Mouse (Mus musculus) heart, adult 11 months (tissue): ENCODE data around the gene Bmt2.

Experiments
- DNase-seq: peaks from one replicate; pipeline ENCODE4 v3.0.0; 2022

Gene Bmt2

GRCm38 (mm10) chr6:13677818-13678282 lies at the start of gene Bmt2:
Gene Bmt2 (minus strand): TSS chr6:13677966.
- peak; percentile 100 for DNase-seq

GRCm38 (mm10) chr6:13722166-13722565 lies 44.4 kb upstream of the Bmt2 start:
- no peak for DNase-seq

DNA sequence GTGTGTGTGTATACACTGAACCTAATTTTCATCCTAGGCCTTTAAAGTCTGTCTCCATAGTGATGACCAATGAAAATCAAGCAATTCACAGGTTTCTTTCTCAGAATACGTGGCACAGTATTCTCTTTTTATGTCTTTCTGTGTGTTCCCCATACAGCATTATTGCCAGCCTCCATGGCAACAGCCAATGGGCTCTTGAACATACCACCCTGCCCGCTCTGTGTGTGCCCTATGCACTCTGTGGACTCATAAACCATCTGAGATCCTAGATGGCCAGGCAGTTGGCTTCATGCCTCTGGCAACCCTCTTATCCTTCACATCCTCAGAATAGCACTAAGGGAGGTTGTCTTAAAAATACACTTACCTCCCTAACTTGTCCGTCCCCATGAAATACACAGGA lies 37.1 kb upstream of the Bmt2 start:
- DNase-seq = no peak

GRCm38 (mm10) chr6:13696882-13697281 lies 19.1 kb upstream of the Bmt2 start:
- no peak for DNase-seq

GRCm38 (mm10) chr6:13695103-13695845 lies 17.5 kb upstream of the Bmt2 start:
- no peak for DNase-seq

- DNase-seq = no peak
These were observed 14.0 kb upstream of the Bmt2 start for GRCm38 (mm10) chr6:13691657-13692294.

DNA sequence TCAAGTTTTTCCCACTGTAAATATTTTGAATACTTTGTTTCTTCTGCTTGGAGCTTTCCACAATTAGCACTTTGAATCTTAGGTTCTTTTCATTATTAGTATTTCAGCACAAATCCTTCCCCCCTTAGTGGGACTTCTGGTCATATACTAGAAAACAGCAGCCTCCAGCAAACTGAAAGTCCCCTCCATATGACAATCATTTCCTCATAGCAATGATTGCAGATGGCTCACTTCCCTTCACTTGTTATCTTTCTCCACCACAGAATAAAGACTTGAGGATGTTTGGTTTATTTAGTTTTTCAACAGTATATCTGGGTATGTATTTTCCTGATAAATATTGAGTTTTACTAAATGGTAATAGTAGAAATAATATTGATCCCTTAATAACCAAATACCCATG lies 12.6 kb upstream of the Bmt2 start:
- DNase-seq = no peak

DNA sequence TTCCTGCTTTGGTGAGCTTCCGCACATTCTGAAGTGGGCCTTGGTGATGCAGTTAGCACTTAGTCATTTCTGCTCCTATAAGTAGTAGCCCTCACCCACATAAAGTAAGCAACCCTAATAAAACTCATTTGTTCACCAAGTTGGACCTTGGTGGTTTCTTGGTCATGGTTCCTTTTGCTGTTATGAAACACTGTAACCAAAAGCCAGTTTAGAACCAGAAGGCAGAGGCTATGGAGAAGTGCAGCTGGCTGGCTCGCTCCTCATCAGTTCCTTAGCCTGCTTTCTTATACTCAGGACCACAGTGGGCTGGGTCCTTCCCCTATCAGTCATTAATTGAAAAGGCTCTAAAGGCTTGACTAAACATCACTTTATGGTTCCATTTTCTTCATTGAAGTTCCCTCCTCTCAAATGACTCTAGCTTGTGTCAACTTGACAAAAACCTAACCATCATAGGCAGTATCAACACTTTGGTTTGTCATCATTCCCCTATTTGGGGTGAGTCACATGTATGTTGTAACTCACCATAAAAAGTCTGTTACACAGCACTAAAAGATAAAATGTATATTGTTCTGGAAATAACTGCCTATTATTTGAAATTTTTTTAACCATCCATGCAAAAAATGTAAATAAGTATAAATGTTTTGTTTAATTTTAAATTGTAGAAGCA lies 6.3 kb upstream of the Bmt2 start:
- no peak for DNase-seq

DNA sequence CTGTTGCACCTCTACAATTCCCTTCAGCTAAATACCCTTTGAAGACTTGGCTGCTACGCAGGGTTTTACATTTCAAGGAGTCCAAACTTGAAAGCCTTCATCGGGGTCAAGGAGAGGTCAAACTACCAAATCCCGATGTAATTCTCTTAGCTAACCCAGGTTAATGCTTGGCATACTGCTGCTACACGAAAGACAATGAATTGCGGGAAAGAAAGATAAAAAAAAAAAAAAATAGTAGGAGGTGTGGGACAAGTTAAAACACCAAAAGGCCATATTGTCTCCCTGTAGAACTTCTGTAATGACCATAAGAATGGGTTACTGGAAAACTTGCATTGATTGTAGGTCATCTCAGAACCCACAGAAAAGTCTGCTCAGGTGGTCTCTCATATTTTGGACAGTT lies 583 bp upstream of the Bmt2 start:
- no peak for DNase-seq

DNA sequence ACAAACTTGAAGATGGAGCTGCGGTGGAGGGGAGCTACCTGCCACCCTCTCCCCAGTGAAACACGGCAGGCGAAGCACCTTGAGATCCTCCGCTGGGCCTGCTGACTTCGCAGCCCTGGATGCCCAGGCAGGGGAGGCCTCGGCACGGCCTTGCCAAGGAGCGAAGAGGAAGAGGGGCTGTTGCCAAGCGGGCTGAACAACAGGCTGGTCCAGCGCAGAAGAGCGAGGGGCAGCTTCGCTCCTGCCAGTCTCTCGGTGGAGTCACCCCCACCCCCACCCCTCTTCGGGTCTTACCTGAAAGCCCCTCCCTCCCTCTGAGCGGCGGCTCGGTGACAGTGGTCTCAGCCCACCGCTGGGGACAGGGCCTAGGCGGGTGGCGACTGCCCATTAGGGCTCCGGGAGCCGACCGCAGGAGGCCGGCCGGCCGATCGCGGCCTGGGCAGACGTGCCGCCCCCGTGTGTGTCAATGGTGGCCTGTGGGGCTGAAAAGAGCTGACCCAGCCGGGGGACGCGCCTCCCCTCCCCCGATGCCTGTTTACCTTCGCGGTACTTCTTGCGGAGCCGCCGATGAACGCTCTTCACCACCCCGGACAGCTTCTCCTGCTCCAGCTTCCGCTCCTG lies 515 bp downstream of the Bmt2 start:
- peak; percentile 95 for DNase-seq

- no peak for DNase-seq
These were observed 1.6 kb downstream of the Bmt2 start for GRCm38 (mm10) chr6:13676196-13676595.

GRCm38 (mm10) chr6:13674600-13675305 lies 3.0 kb downstream of the Bmt2 start:
- peak; percentile 79 for DNase-seq

DNA sequence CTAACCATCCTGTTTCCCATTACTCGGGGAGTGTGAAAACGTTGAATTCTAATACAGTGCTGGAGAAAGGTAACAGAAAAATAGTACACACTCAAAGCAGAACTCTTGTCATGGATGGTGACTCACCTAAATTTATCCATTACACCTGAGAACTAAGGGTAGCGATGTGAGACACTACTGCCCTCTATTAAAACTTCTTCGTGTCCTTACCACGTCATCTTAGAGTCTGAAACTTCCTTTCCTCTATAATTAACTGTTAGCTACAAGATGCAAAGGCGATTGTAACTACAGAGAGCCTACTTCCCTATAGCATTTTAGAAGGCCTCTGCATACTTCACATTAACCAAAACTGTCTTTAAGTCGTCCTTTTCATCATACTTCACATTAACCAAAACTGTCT lies 12.1 kb downstream of the Bmt2 start:
- DNase-seq = no peak

DNA sequence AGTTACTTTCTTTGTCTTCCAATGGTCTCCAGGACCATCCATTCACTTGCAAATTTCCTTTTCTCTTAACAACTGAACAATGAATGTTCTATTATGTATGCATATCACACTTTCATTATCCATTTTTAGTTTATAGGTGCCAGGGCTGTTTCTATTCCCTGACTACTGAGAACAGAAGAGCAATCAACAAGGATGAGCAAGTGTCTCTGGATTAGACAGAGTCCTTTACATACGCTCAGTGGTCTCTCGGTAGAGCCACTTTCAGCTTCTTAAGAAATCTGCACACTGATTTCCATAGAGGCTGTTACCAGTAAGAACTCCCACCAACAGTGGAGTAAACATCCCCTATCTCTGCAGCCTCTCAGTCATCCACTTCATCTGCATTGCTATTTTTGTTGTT lies 19.8 kb downstream of the Bmt2 start:
- no peak for DNase-seq

GRCm38 (mm10) chr6:13654081-13654480 lies 23.7 kb downstream of the Bmt2 start:
- DNase-seq = no peak

GRCm38 (mm10) chr6:13652284-13652683 lies 25.5 kb downstream of the Bmt2 start:
- no peak for DNase-seq

DNA sequence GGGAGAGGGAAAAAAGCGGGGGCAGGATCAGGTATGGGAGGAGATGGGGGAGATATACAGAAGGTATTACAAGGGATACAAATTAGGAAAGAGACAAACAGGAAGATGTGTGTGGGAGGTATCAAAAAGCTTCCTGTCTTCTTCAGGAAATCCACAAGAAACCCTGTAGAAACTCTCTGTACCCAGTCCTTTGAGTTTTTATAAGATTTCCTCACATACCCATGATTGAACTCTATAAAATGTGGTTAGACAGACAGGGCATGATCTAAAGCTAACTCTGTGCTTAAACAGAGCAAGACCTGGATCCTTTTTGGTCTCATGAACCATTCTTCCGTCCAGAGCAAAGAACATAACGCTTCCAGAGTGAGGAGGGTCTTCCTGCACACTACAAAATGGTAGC lies 26.9 kb downstream of the Bmt2 start:
- no peak for DNase-seq

- no peak for DNase-seq
These were observed 29.5 kb downstream of the Bmt2 start for GRCm38 (mm10) chr6:13648305-13648704.

GRCm38 (mm10) chr6:13636582-13636989 lies 41.2 kb downstream of the Bmt2 start:
- no peak for DNase-seq

DNA sequence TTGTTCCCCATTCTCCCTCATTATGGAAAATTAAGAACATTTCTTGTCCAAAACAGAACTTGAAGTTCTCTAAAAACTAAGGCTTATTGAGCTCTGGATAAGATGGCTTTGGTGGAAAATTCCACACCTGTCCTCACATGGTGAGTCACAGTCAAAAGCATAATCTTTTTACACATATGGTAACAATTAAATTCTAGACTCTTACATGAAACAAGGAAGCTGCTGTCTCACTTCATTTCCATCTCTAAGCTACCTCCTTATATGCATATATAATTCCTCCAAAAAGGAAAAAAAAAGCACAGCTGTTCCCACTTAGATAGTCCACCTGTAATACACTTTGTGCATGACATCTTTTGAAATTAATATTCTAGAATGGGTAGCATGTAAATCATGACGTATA lies 45.2 kb downstream of the Bmt2 start:
- DNase-seq = no peak

DNA sequence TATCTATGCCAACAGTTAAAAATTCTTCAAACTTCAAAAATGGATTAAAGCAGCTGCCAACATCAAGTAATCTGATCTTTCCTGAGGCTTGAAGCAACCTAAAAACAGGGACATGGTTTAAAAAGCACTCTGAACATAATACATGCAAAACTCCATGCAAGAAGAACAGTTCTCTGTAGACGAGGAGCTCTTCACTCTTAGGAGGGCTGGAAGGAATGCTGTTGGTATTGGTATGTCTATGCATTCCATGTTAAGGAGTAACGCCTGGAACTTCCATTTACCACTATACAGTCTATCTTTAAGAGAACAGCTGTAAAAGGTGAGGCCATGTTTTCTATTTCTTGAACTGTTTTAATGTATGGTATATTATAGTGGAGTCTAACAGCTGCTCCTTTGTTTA lies 47.2 kb downstream of the Bmt2 start:
- no peak for DNase-seq

- no peak for DNase-seq
These were observed 58.1 kb downstream of the Bmt2 start for GRCm38 (mm10) chr6:13619618-13620017.

DNA sequence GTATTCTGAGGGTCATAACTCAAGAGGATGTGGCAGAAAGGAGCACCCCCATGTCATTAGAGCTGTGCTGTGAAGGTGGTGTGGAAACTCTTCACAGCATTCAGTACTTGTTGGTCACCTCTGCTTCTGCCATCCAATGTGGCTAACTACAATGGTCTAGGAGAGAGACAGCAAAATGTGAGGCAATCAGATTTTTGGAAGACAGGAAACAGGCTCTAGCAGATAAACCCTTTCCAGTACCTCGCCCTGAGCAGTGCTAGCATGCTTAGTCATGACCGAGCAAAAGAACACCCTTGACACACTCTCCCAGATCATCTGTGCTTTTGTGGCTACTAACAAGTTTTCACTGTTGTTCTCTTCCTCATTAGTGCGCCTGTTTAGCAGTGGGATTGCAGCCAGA lies 60.7 kb downstream of the Bmt2 start:
- no peak for DNase-seq
